Mouse (Mus musculus): ENCODE measurements around the gene Pus10. TPM values are rescaled to one million over a fixed set of nuclear protein-coding genes. Genes with fewer than 3 reads are reported as not detected.

The Pus10 gene
- polyA plus RNA-seq, 1 experiment from 2014 or later, result 17.4 TPM

DNA sequence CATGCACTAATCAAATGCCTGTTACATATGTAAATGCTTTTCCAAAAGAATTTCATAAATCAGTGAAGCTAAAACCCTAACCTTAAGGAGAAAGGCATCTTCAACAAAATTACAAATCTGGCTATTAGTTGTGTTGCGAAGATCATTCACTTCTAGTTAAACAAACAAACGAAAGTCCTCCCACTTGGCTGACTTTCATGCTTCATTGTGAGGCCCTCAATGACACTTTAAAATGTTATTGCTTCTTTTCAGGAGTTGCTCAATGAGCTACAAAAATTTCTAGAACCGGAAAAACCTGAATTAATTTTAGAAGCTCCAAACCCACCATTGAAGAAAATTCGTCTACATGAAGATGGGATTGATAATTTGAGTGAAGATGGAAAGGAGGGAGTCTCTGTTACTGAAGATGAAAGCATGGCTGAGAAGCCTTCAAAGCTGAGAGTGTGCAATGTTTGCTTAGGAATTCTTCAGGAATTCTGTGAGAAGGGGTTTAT is 6.8 kb downstream of the Pus10 start:
- Histone ChIP-seq H3K4me3 (ENCODE audit: inconsistent target) (no peak overlapping the region), H3K27ac (no peak overlapping the region), H3K79me2 (ENCODE audit: inconsistent target) (peaks cover 10% of the 10 kb centered on the region; the same call in 1 of the 2 replicates), H3K36me3 (ENCODE audit: inconsistent target) (peaks cover 42% of the 10 kb centered on the region)
- WGBS (ENCODE audit: missing documents), result 89% methylated on average over 4 of the region's 4 CpGs

DNA sequence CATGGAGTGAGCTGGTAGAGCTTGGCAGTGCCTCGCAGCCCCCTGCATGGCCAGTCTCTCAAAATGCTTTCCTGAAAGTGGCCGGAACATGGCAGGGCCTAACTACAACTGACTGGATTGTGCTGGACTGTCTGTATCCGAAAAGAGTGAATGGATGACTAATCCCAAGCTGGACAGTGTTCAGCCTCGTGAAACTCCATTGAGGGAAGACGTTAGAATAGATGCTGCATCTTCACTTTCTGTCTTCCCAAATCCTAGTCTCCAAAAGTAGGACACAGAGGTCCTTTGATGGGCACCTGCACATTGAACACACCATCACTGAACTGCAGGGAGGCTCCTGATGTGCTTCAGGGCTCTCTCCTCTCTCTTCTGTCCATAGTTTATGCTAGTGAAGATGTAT is 10.6 kb downstream of the Pus10 start:
- no peak overlapping the region for H3K27ac ChIP-seq
- 96% methylated on average over 5 of the region's 5 CpGs for WGBS (ENCODE audit: missing documents)
- H3K79me2 ChIP-seq (ENCODE audit: inconsistent target), result no peaks in the 10 kb centered on the region
- no peak overlapping the region for H3K4me3 ChIP-seq (ENCODE audit: inconsistent target)
- H3K36me3 ChIP-seq (ENCODE audit: inconsistent target), result peaks cover 47% of the 10 kb centered on the region

DNA sequence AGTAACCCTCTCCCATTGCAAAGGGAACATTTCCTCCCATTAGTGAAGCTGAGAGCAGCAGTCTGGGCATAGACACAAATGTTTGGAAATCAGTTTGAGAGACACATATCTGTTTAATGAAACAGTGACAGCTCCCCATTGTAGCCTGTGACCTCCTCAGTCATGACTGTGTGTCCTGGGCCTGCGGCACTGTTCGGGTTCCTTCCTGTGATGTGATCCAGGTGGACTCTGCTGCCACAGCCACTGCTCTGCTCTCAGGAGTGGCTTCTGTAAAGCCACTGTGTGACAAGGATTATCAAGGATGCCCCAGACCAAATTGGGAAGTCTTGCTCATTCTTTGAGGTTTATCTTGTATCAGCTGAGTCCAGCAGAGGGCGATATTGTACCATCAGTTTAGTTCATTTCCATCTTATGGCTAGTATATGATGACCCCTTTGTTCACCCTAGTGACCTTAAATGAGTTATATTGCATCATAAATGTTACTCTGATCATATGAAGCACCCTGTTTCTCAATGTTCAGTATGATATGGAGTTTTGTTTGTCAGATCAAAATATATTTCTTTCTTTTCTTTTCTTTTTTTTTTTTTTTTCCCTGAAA is 13.7 kb downstream of the Pus10 start:
- no peak overlapping the region for H3K4me3 ChIP-seq (ENCODE audit: inconsistent target)
- H3K36me3 ChIP-seq (ENCODE audit: inconsistent target), result peaks cover 22% of the 10 kb centered on the region
- H3K79me2 ChIP-seq (ENCODE audit: inconsistent target), result peaks cover 7% of the 10 kb centered on the region; the same call in 1 of the 2 replicates
- H3K27ac ChIP-seq, result no peak overlapping the region
- WGBS (ENCODE audit: missing documents), result 58% methylated on average over 3 of the region's 3 CpGs

DNA sequence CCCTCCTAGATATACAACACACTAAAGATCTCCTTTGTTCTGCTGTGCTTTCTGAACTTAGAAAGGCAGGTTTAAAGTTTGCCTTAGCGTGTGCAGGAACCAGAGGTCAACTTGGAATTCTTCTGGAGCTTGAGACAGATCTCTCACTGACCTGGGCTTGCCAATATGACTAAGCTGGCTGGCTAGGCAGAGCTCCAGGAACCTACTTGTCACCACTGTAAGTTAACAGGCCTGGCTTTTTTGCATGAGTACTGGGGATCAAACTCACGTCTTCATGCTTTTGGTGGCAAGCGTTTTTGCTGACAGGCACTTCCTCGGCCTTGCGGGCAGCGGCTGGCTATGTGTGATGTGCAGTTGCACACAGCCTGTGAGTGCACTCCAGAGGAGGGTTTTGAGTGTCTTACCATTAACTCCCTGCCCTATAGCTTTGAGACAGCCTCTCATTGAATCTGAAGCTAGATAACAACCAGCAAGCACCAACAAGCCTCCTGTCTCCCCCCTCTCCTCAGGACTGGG is 15.0 kb downstream of the Pus10 start:
- no peak overlapping the region for H3K4me3 ChIP-seq (ENCODE audit: inconsistent target)
- WGBS (ENCODE audit: missing documents), result 96% methylated on average over 6 of the region's 6 CpGs
- H3K27ac ChIP-seq, result 0 out of 2 replicates have a peak overlapping the region, but pooled peaks have one; percentile 5
- peaks cover 14% of the 10 kb centered on the region; the same call in 1 of the 2 replicates for H3K79me2 ChIP-seq (ENCODE audit: inconsistent target)
- peaks cover 22% of the 10 kb centered on the region for H3K36me3 ChIP-seq (ENCODE audit: inconsistent target)

DNA sequence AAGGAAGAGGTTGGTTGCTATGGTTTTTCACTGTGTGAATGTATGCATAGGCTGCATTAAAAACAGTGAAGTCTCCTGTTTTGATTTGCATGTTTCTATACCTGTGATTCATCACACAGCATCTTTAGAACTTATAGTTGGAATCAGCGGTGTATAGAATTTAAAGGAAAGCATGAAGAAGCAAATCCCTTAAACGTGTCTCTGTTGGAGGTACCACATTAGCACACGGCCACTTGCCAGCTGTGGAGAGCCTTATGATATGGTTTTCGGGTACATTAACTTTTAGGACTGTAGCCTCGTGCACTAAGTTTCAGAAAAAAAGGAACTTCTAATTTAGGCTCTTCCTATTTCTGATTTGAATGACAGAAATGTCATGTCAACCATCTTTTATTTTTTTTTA is 17.1 kb downstream of the Pus10 start:
- Histone ChIP-seq H3K36me3 (ENCODE audit: inconsistent target) (peaks cover 8% of the 10 kb centered on the region), H3K79me2 (ENCODE audit: inconsistent target) (peaks cover 20% of the 10 kb centered on the region; the same call in 1 of the 2 replicates), H3K27ac (peak overlapping the region; percentile 68), H3K4me3 (ENCODE audit: inconsistent target) (no peak overlapping the region)
- 18% methylated on average over 5 of the region's 5 CpGs for WGBS (ENCODE audit: missing documents)

DNA sequence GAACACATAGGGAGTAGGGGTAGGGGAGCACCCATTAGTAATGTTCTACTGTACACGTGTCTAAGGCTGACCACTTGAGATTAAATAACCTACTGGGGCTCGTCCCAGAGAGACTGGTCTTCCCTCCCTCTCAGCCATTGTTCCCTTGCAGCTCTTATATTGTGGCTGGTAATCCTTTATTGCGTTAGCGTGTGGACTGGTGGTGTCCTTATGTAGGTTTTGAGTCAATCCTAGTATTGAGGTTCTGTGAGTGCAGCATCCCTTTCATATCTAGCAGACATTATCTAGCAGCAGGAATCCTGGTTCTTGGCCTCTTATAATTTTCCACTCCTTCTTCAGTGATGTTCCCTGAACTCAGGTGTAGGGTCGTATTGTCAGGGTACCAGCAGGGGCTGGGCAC is 21.2 kb downstream of the Pus10 start:
- Histone ChIP-seq H3K36me3 (ENCODE audit: inconsistent target) (no peaks in the 10 kb centered on the region), H3K79me2 (ENCODE audit: inconsistent target) (peaks cover 29% of the 10 kb centered on the region; the same call in 1 of the 2 replicates), H3K4me3 (ENCODE audit: inconsistent target) (no peak overlapping the region), H3K27ac (no peak overlapping the region)
- WGBS (ENCODE audit: missing documents), result 94% methylated on average over 5 of the region's 5 CpGs

DNA sequence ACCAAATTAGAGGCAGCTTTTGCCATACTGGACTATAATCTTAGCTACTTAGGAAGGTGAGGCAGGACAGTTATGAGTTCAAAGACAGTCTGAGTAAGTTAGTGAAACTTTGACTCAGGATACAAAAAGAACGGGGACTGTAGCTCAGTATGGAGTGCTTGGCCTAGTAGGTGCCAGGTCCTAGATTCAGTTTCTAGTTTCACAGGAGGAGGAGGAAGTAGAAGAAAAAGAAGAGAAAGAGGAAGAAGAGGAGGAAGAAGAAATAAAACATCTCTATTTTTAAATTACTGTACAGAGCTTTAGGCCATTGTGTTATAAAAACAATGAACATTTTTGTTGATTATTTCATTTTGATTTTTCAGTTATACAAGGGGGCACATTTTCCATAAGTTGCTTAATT is 22.6 kb downstream of the Pus10 start:
- 38% methylated on average over 1 of the region's 1 CpGs for WGBS (ENCODE audit: missing documents)
- Histone ChIP-seq H3K36me3 (ENCODE audit: inconsistent target) (no peaks in the 10 kb centered on the region), H3K79me2 (ENCODE audit: inconsistent target) (peaks cover 38% of the 10 kb centered on the region; the same call in 1 of the 2 replicates), H3K4me3 (ENCODE audit: inconsistent target) (no peak overlapping the region), H3K27ac (peak overlapping the region; percentile 49)

DNA sequence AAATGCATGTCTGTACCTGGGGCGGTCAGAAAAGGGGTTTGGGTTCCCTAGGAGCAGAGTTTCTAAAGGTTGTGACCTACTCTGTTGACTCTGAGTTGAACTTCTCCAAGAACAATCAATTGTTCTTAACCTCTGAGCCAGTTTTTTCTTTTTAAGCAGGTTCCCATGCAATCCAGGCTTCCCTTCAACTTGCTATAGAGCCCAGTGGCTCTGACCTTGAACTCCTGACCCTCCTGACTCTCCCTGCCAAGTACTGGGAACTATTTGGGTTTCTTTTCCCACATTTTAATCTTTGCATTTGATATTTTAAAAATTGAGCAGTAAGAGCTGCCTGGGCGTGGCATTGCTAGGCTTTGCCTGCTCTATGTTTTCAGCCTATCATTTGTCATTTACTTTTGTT is 27.8 kb downstream of the Pus10 start:
- Histone ChIP-seq H3K4me3 (ENCODE audit: inconsistent target) (no peak overlapping the region), H3K79me2 (ENCODE audit: inconsistent target) (peaks cover 58% of the 10 kb centered on the region), H3K27ac (no peak overlapping the region), H3K36me3 (ENCODE audit: inconsistent target) (no peaks in the 10 kb centered on the region)
- 96% methylated on average over 2 of the region's 2 CpGs for WGBS (ENCODE audit: missing documents)

DNA sequence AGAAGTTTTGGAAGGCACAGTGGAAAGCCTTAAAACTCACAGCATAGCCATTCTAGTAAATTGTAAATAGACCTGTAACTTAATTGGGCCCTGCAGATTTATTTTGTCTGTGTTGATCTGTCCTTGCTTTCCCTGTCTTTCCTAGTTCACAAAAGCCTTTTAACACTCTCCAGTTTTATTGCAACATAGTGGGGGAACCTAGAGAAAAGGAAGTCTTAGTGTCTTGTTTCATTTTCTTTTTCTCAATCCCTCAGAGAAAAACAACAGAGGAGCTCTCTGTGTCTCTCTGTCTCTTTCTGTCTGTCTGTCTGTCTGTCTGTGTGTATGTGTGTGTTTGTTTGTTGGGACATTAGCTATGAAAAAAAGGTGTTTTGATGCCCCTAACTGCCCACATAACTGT is 30.4 kb downstream of the Pus10 start:
- H3K79me2 ChIP-seq (ENCODE audit: inconsistent target), result peaks cover 61% of the 10 kb centered on the region
- H3K27ac ChIP-seq, result peak overlapping the region; percentile 54
- H3K36me3 ChIP-seq (ENCODE audit: inconsistent target), result no peaks in the 10 kb centered on the region
- no peak overlapping the region for H3K4me3 ChIP-seq (ENCODE audit: inconsistent target)

DNA sequence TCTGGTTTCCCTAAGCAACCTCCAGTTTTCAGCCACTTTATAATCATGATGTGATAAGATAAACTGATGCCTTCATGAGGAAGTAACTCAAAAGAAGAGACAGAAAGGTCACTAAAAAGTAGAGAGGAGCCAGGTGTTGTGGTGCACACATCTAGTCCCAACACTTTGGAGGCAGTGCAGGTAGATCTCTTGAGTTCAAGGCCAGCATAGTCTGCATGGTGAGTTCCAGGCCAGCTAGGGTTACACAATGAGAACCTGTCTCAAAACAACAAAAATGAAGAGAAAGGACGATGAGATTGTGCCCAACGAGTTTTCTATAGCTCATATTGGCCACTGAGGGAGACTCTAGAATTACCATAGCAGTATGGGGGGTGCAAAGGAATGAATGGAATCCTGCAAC is 33.1 kb downstream of the Pus10 start:
- H3K27ac ChIP-seq, result peak overlapping the region; percentile 43; the same call in 1 of the 2 replicates
- peaks cover 40% of the 10 kb centered on the region for H3K79me2 ChIP-seq (ENCODE audit: inconsistent target)

DNA sequence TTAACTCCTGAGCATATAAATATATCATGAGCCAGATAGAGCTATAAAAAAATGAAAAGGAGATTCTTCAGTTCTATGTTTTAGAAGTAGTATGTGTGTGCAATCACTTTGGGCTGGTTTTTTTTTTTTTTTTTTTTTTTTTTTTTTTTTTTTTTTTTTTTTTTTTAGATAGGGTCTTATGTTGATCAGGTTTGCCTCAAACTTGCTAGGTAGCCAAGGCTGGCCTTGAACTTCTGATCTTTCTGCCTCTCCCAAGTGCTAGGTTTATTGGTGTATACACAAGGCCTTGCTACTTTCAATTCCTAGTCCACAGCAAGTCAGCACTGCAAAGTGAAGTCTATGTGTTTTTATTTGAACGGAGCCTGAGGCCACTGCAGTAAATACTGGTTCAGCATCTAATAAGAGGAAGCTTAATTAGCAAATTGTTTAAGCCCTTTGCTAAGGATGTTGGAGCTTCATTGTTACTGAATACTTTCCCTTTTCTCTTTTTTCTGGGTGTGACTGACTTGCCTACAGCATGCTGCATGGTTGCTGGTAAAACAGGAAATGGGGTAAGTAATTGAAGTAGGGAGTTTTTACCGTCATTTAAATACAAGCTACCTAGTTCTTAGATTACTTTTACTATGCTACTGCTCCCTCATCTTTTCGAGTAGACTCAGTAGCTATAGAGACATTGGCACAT is 34.1 kb downstream of the Pus10 start:
- 18% methylated on average over 3 of the region's 3 CpGs for WGBS (ENCODE audit: missing documents)
- no peak overlapping the region for H3K4me3 ChIP-seq (ENCODE audit: inconsistent target)
- peaks cover 30% of the 10 kb centered on the region for H3K79me2 ChIP-seq (ENCODE audit: inconsistent target)
- H3K27ac ChIP-seq, result peak overlapping the region; percentile 43
- peaks cover 5% of the 10 kb centered on the region; the same call in 1 of the 2 replicates for H3K36me3 ChIP-seq (ENCODE audit: inconsistent target)

More for the DNA sequence above, 33.1 kb downstream of the Pus10 start:
- Histone ChIP-seq H3K4me3 (ENCODE audit: inconsistent target) (no peak overlapping the region), H3K36me3 (ENCODE audit: inconsistent target) (0 out of 2 replicates have a peak, but pooled peaks cover 5% of the 10 kb centered on the region)
- WGBS (ENCODE audit: missing documents), result 94% methylated on average over 2 of the region's 2 CpGs

DNA sequence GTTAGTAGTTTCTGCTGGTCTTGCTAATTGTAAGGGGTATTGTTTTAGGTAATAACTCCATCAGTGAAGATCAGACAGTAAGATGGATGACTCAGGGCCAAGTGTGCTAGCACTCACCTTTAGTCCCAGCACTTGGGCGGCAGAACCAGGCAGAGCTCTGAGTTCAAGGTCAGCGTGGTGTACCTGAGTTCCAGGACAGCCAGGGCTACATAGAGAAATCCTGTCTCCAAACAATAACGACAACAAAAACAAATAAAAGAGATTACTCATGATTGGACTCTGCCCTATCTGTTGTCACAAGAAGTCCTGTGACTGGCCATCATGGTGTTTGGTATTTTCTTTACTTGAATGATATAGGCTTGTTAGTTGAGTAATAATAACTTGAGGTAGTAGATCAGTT is 36.4 kb downstream of the Pus10 start:
- 92% methylated on average over 3 of the region's 3 CpGs for WGBS (ENCODE audit: missing documents)

DNA sequence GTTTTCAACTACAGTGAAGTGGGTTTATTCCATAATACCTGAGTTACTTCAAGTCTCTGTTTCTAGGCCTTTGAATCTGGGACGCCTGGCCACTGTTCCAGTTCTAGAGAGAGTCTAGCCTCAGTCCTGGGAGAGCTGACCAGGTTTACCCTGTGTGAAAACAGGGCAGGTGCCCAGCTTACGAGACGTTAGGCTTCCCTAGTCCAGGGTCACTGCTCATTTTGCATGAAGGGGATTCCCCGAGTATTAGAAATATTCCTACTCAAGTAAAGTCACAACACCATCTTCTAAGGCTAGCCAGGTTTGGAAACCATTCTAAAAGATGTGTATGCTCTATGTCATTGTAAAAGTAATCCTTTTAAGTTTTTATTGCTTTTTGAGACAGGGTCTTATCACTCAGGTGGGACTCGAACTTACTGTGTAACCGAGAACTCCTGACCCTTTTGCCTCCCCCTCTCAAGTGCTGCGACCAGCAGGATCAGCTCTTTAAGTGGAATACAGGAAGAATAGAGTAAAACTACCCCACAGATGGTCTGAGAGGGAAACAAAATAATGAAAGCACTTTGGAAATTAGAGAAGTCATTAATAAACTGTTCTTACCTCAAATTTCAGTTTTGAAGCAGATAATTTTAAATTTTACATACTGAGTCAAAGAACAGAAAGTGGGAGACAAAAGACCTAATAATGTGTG is 39.3 kb downstream of the Pus10 start:
- peaks cover 29% of the 10 kb centered on the region; the same call in 1 of the 2 replicates for H3K36me3 ChIP-seq (ENCODE audit: inconsistent target)
- no peaks in the 10 kb centered on the region for H3K79me2 ChIP-seq (ENCODE audit: inconsistent target)
- 91% methylated on average over 7 of the region's 7 CpGs for WGBS (ENCODE audit: missing documents)
- no peak overlapping the region for H3K27ac ChIP-seq
- H3K4me3 ChIP-seq (ENCODE audit: inconsistent target), result no peak overlapping the region

More for the DNA sequence above, 36.4 kb downstream of the Pus10 start:
- Histone ChIP-seq H3K79me2 (ENCODE audit: inconsistent target) (peaks cover 20% of the 10 kb centered on the region), H3K36me3 (ENCODE audit: inconsistent target) (peaks cover 5% of the 10 kb centered on the region; the same call in 1 of the 2 replicates), H3K4me3 (ENCODE audit: inconsistent target) (no peak overlapping the region), H3K27ac (no peak overlapping the region)

DNA sequence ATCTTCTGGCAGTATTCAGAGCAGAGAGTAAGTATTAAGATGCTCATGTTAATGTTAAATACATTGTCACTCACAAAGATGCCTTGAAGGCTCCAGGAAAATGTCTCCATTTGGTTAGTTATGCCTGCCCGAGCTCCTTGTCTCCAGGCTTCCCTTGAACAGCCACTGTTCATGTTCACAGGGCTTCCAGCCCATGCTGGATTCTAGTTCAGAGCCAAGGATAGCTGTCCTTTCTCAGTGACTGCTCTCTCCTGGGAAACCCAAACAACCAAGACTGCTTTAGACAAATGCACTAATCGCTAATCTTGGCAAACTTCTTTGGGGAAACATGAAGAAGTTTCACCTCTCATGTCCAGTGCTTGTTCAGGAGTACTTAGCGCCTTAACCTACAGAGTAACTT is 46.8 kb downstream of the Pus10 start:
- H3K27ac ChIP-seq, result no peak overlapping the region
- H3K36me3 ChIP-seq (ENCODE audit: inconsistent target), result peaks cover 64% of the 10 kb centered on the region
- no peaks in the 10 kb centered on the region for H3K79me2 ChIP-seq (ENCODE audit: inconsistent target)
- WGBS (ENCODE audit: missing documents), result 100% methylated on average over 3 of the region's 3 CpGs
- no peak overlapping the region for H3K4me3 ChIP-seq (ENCODE audit: inconsistent target)
